ENCODE assay signal across 16 mouse cellular contexts in genomic region chr4:153633260-153633659, GRCm38 (mm10).
DNase-seq lines count a peak whose midpoint lies in the region; ATAC-seq and TF ChIP-seq lines count a peak whose summit lies in the region.
"Had no signal": no experiment of that assay in that cellular context is flagged by ENCODE, and none has a peak within 500 bp of the region (broad histone marks: within the 10 kb centered on the region; RNA-seq: fewer than 3 reads in every experiment).

No protein-coding gene starts in this region.

- TF ChIP-seq CTCF in brain, embryonic 14.5 days (IDR thresholded peaks at IDR 0.05; ENCODE audit: borderline replicate concordance, extremely low read depth, insufficient read depth, insufficient read length) = no peak
- no peak for TF ChIP-seq CTCF in forebrain, postnatal 0 days (IDR thresholded peaks at IDR 0.05; ENCODE audit: low read depth)

- no peak overlapping the region for H3K4me2 ChIP-seq in midbrain, embryonic 12.5 days (replicated peaks)
- H3K4me2 ChIP-seq in midbrain, embryonic 11.5 days = no peak overlapping the region
- H3K4me2 ChIP-seq in forebrain, postnatal 0 days (ENCODE audit: low read depth) = 0 out of 2 replicates have a peak overlapping the region, but pooled peaks have one; percentile 18
- H3K4me2 ChIP-seq: embryonic facial prominence, embryonic 13.5 days; heart, embryonic 15.5 days; liver, embryonic 12.5 days; neural tube, embryonic 13.5 days had no signal

- H3K27ac ChIP-seq in midbrain, embryonic 12.5 days (replicated peaks) = peak overlapping the region; percentile 27
- no peak overlapping the region for H3K27ac ChIP-seq in midbrain, embryonic 11.5 days (ENCODE audit: low read depth, low read length)
- H3K27ac ChIP-seq in forebrain, postnatal 0 days (ENCODE audit: low read depth, low read length) = no peak overlapping the region
- H3K27ac ChIP-seq: embryonic facial prominence, embryonic 13.5 days; heart, embryonic 15.5 days; liver, embryonic 12.5 days had no signal

- TF ChIP-seq POLR2A in brain, embryonic 14.5 days (IDR thresholded peaks at IDR 0.05; ENCODE audit: borderline replicate concordance, extremely low read depth, insufficient read depth, insufficient read length, poor library complexity, severe bottlenecking) = no peak

- H3K27me3 ChIP-seq in midbrain, embryonic 12.5 days = no peaks in the 10 kb centered on the region; the same call in 1 of the 2 replicates
- no peaks in the 10 kb centered on the region for H3K27me3 ChIP-seq in midbrain, embryonic 11.5 days (ENCODE audit: control insufficient read depth, insufficient read depth, low read length)
- no peaks in the 10 kb centered on the region for H3K27me3 ChIP-seq in forebrain, postnatal 0 days (ENCODE audit: insufficient read depth, low read length)
- H3K27me3 ChIP-seq: heart, embryonic 15.5 days; neural tube, embryonic 13.5 days had no signal

- H3K4me3 ChIP-seq in midbrain, embryonic 12.5 days = no peak overlapping the region
- no peak overlapping the region for H3K4me3 ChIP-seq in midbrain, embryonic 11.5 days (ENCODE audit: low read depth, low read length)
- no peak overlapping the region for H3K4me3 ChIP-seq in forebrain, postnatal 0 days (ENCODE audit: low read depth, low read length)
- H3K4me3 ChIP-seq: embryonic facial prominence, embryonic 13.5 days; heart, embryonic 15.5 days; liver, embryonic 12.5 days; neural tube, embryonic 13.5 days had no signal

- 6% methylated on average over 5 of the region's 5 CpGs for WGBS in midbrain, embryonic 12.5 days
- 14% methylated on average over 5 of the region's 5 CpGs for WGBS in midbrain, embryonic 11.5 days
- WGBS in forebrain, postnatal 0 days = 5% methylated on average over 5 of the region's 5 CpGs

- no peak for ATAC-seq in midbrain, embryonic 12.5 days (ENCODE audit: low FRiP score, low read depth)
- ATAC-seq in midbrain, embryonic 11.5 days (ENCODE audit: low FRiP score) = no peak
- ATAC-seq in forebrain, postnatal 0 days = no peak
- ATAC-seq in erythroid progenitor cell, adult 5-6 weeks (replicated peaks; ENCODE audit: low FRiP score, poor library complexity, severe bottlenecking) = no peak
- ATAC-seq: liver, embryonic 12.5 days; lung, postnatal 0 days had no signal

- H3K9me3 ChIP-seq in midbrain, embryonic 12.5 days = 0 out of 2 replicates have a peak, but pooled peaks cover 5% of the 10 kb centered on the region
- no peaks in the 10 kb centered on the region for H3K9me3 ChIP-seq in midbrain, embryonic 11.5 days (ENCODE audit: control insufficient read depth, low read length)
- no peaks in the 10 kb centered on the region for H3K9me3 ChIP-seq in forebrain, postnatal 0 days (ENCODE audit: low read length)
- H3K9me3 ChIP-seq: embryonic facial prominence, embryonic 13.5 days had no signal

- no peak for DNase-seq in midbrain, embryonic 11.5 days (ENCODE audit: low spot score, missing footprints)
- DNase-seq in brain, embryonic 14.5 days (ENCODE audit: low read depth) = peak; percentile 85
- DNase-seq in forebrain, postnatal 0 days = peak; percentile 52
- DNase-seq in right cerebral cortex, postnatal 14 days = peak; percentile 19
- DNase-seq in kidney, adult 11 months = no peak
- DNase-seq in adrenal gland, adult 8-10 months = no peak
- DNase-seq: cerebellum, postnatal 14 days; layer of hippocampus, adult 9-11 months; retina, postnatal 1 day had no signal

- peaks cover 28% of the 10 kb centered on the region for H3K4me1 ChIP-seq in midbrain, embryonic 12.5 days
- no peaks in the 10 kb centered on the region for H3K4me1 ChIP-seq in midbrain, embryonic 11.5 days (ENCODE audit: control insufficient read depth, insufficient read depth, low read length)
- H3K4me1 ChIP-seq in forebrain, postnatal 0 days (ENCODE audit: insufficient read depth) = peaks cover 9% of the 10 kb centered on the region; the same call in 1 of the 2 replicates
- H3K4me1 ChIP-seq: embryonic facial prominence, embryonic 13.5 days; heart, embryonic 15.5 days; liver, embryonic 12.5 days had no signal

- H3K36me3 ChIP-seq in midbrain, embryonic 12.5 days = no peaks in the 10 kb centered on the region
- no peaks in the 10 kb centered on the region for H3K36me3 ChIP-seq in midbrain, embryonic 11.5 days (ENCODE audit: control insufficient read depth, insufficient read depth, low read length)
- H3K36me3 ChIP-seq in forebrain, postnatal 0 days (ENCODE audit: insufficient read depth) = no peaks in the 10 kb centered on the region
- H3K36me3 ChIP-seq: embryonic facial prominence, embryonic 13.5 days; heart, embryonic 15.5 days; liver, embryonic 12.5 days; neural tube, embryonic 13.5 days had no signal

- no peak overlapping the region for H3K9ac ChIP-seq in midbrain, embryonic 12.5 days (replicated peaks)
- H3K9ac ChIP-seq in midbrain, embryonic 11.5 days (ENCODE audit: low read length) = no peak overlapping the region
- H3K9ac ChIP-seq in forebrain, postnatal 0 days = no peak overlapping the region
- H3K9ac ChIP-seq: embryonic facial prominence, embryonic 13.5 days; heart, embryonic 15.5 days; liver, embryonic 12.5 days; neural tube, embryonic 13.5 days had no signal

Comparison
In these comparisons a context has a peak if more than half of its experiments do, and no peak if none do; other contexts are left out.
1. DNase-seq: peak in brain, embryonic 14.5 days (single experiment), forebrain, postnatal 0 days (single experiment) and right cerebral cortex, postnatal 14 days (single experiment); none in midbrain, embryonic 11.5 days (single experiment), kidney, adult 11 months (single experiment) and adrenal gland, adult 8-10 months (single experiment).